Mouse (Mus musculus): ENCODE measurements at regions not wholly inside any gene's neighbourhood (a gene's known extent, or its start where the extent isn't known, plus 50 kb on each side); places are given as distances from the start of the nearest gene placed in this dataset.
A peak's percentile ranks its signal among the peaks of the same experiment; 100 is the strongest.

- no peaks in the 10 kb centered on the region for H3K27me3 ChIP-seq (ENCODE audit: control insufficient read depth, insufficient read depth, low read length)
- H3K4me2 ChIP-seq (replicated peaks; ENCODE audit: low read depth, low read length), result no peak overlapping the region
- H3K36me3 ChIP-seq (ENCODE audit: control insufficient read depth, insufficient read depth, low read length), result no peaks in the 10 kb centered on the region
- 47% methylated on average over 9 of the region's 9 CpGs for WGBS
- H3K4me1 ChIP-seq (ENCODE audit: control insufficient read depth, insufficient read depth, low read length), result no peaks in the 10 kb centered on the region
- no peak for ATAC-seq (ENCODE audit: low FRiP score, low TSS enrichment)
- H3K4me3 ChIP-seq (ENCODE audit: low read length), result no peak overlapping the region
- H3K9ac ChIP-seq (ENCODE audit: low read depth, low read length), result no peak overlapping the region
- H3K9me3 ChIP-seq (ENCODE audit: control insufficient read depth, low read length), result no peaks in the 10 kb centered on the region
- no peak overlapping the region for H3K27ac ChIP-seq (ENCODE audit: low read depth, low read length)
These were observed 169.8 kb upstream of the Rasgrp1 start for GRCm38 (mm10) chr2:117512551-117512950.

DNA sequence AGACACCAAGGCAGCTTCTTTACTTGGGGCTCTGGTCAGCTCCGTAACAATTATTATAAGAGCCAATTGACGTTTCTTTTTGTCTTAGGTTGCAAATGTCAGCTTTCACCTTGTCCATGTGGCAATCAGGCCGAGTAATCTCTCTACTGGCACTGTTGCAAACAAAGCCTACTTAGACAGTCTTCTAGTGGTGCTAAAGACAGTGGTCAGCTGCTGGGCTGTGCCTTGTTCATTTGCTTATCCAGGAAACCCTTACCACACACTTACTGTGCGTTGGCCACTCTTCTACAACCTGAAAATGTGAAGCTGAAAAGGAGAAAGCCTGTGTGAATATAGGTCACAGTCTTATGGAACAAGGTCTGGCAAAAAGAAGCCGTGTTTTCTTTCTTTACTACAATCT is 181.6 kb upstream of the Rasgrp1 start:
- ATAC-seq (ENCODE audit: low FRiP score, low TSS enrichment), result no peak
- H3K9ac ChIP-seq (ENCODE audit: low read depth, low read length), result no peak overlapping the region
- H3K4me1 ChIP-seq (ENCODE audit: control insufficient read depth, insufficient read depth, low read length), result no peaks in the 10 kb centered on the region
- H3K9me3 ChIP-seq (ENCODE audit: control insufficient read depth, low read length), result no peaks in the 10 kb centered on the region
- WGBS, result 86% methylated on average over 5 of the region's 5 CpGs
- H3K36me3 ChIP-seq (ENCODE audit: control insufficient read depth, insufficient read depth, low read length), result no peaks in the 10 kb centered on the region
- H3K27ac ChIP-seq (ENCODE audit: low read depth, low read length), result no peak overlapping the region
- no peak overlapping the region for H3K4me2 ChIP-seq (replicated peaks; ENCODE audit: low read depth, low read length)
- no peak overlapping the region for H3K4me3 ChIP-seq (ENCODE audit: low read length)
- no peaks in the 10 kb centered on the region for H3K27me3 ChIP-seq (ENCODE audit: control insufficient read depth, insufficient read depth, low read length)

DNA sequence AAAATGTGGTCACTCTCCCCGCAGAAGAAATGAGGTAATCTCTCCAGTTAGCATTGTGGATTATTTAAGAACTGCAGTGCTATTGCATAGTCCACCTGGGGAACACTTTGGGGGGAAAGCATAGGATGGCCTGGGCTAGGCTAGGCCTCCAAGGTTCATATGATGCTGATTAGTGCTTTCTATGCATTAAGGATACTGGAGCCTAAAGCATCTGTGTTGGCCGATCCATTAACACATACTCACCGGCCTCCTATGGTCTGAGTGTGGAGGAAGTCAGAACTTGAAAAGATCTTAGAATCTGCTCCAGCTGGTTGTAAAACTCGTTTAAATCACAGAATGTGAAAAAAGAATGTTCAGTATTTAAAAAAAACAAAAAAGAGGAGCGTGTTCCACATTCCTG is 196.1 kb upstream of the Rasgrp1 start:
- 63% methylated on average over 5 of the region's 5 CpGs for WGBS
- Histone ChIP-seq H3K27ac (ENCODE audit: low read depth, low read length) (no peak overlapping the region), H3K27me3 (ENCODE audit: control insufficient read depth, insufficient read depth, low read length) (no peaks in the 10 kb centered on the region), H3K9ac (ENCODE audit: low read depth, low read length) (no peak overlapping the region), H3K4me2 (replicated peaks; ENCODE audit: low read depth, low read length) (no peak overlapping the region), H3K36me3 (ENCODE audit: control insufficient read depth, insufficient read depth, low read length) (no peaks in the 10 kb centered on the region), H3K9me3 (ENCODE audit: control insufficient read depth, low read length) (no peaks in the 10 kb centered on the region), H3K4me3 (ENCODE audit: low read length) (no peak overlapping the region), H3K4me1 (ENCODE audit: control insufficient read depth, insufficient read depth, low read length) (no peaks in the 10 kb centered on the region)
- ATAC-seq (ENCODE audit: low FRiP score, low TSS enrichment), result no peak

DNA sequence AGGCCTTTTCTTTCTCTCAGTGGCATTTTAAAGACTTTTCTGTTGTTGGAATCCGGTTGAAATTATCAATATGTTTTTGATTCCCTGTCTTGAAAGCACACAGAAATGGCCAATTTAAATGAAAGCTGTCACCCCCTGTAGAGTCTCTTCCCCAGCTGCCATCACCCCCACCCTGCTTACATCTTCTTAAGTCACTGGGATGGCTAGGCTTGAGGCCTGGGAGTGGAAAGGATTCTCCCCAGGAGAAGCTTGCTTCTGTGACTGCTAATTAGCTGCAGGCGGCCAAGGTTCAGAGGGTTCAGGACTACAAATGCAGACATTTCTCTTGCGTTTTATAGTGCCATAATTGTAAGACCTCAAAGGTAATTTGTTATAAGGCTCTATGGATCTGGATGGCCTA is 196.5 kb upstream of the Rasgrp1 start:
- H3K4me3 ChIP-seq (ENCODE audit: low read length), result no peak overlapping the region
- H3K9ac ChIP-seq (ENCODE audit: low read depth, low read length), result no peak overlapping the region
- no peak overlapping the region for H3K27ac ChIP-seq (ENCODE audit: low read depth, low read length)
- H3K4me1 ChIP-seq (ENCODE audit: control insufficient read depth, insufficient read depth, low read length), result no peaks in the 10 kb centered on the region
- H3K36me3 ChIP-seq (ENCODE audit: control insufficient read depth, insufficient read depth, low read length), result no peaks in the 10 kb centered on the region
- no peaks in the 10 kb centered on the region for H3K9me3 ChIP-seq (ENCODE audit: control insufficient read depth, low read length)
- no peak for ATAC-seq (ENCODE audit: low FRiP score, low TSS enrichment)
- no peaks in the 10 kb centered on the region for H3K27me3 ChIP-seq (ENCODE audit: control insufficient read depth, insufficient read depth, low read length)
- H3K4me2 ChIP-seq (replicated peaks; ENCODE audit: low read depth, low read length), result no peak overlapping the region
- WGBS, result 72% methylated on average over 3 of the region's 3 CpGs

DNA sequence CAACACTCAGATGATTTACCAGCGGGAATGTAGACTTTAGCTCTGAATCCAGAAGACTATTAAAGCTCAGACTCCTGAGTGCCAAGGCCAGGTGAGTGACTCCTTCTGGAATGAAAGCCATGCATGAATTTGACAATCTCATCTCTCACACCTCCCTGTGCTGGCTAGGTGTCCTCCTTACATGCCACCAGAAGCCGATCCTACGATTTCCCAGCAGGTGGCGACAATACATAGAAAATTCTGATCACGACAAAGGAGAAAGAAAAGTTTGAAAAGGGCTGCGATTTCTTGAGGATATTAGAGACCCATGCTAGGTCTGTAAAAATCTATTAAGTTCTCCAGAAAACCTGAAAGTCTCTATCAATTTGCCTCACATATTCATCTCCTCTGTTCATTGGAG is 198.7 kb upstream of the Rasgrp1 start:
- H3K4me3 ChIP-seq (ENCODE audit: low read length), result no peak overlapping the region
- H3K27me3 ChIP-seq (ENCODE audit: control insufficient read depth, insufficient read depth, low read length), result no peaks in the 10 kb centered on the region
- no peak overlapping the region for H3K4me2 ChIP-seq (replicated peaks; ENCODE audit: low read depth, low read length)
- ATAC-seq (ENCODE audit: low FRiP score, low TSS enrichment), result no peak; the same call in 1 of the 2 replicates
- no peaks in the 10 kb centered on the region for H3K4me1 ChIP-seq (ENCODE audit: control insufficient read depth, insufficient read depth, low read length)
- H3K27ac ChIP-seq (ENCODE audit: low read depth, low read length), result no peak overlapping the region
- H3K36me3 ChIP-seq (ENCODE audit: control insufficient read depth, insufficient read depth, low read length), result no peaks in the 10 kb centered on the region
- no peak overlapping the region for H3K9ac ChIP-seq (ENCODE audit: low read depth, low read length)
- 10% methylated on average over 6 of the region's 6 CpGs for WGBS
- no peaks in the 10 kb centered on the region for H3K9me3 ChIP-seq (ENCODE audit: control insufficient read depth, low read length)

DNA sequence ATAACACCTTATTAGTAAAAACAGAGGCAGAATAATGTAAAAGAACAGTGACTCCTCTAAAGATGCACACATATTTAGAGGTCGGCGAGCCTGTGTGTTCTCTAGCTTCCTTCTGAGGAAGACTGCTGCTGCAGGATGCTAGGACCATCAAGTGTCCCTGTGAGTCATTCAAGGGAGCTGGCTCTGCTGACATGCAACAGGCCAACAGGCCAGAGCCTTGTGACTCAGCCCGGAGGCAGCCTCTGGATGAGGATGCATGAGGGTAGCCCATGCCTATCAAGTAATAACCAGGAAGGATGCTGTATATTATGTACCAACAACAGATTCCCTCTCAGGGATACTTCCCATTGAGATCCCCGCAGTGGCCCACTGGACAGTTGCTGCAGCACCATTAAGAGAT is 199.5 kb upstream of the Rasgrp1 start:
- Histone ChIP-seq H3K4me3 (ENCODE audit: low read length) (no peak overlapping the region), H3K36me3 (ENCODE audit: control insufficient read depth, insufficient read depth, low read length) (no peaks in the 10 kb centered on the region), H3K9me3 (ENCODE audit: control insufficient read depth, low read length) (no peaks in the 10 kb centered on the region), H3K4me1 (ENCODE audit: control insufficient read depth, insufficient read depth, low read length) (no peaks in the 10 kb centered on the region), H3K9ac (ENCODE audit: low read depth, low read length) (no peak overlapping the region), H3K27me3 (ENCODE audit: control insufficient read depth, insufficient read depth, low read length) (no peaks in the 10 kb centered on the region), H3K4me2 (replicated peaks; ENCODE audit: low read depth, low read length) (no peak overlapping the region), H3K27ac (ENCODE audit: low read depth, low read length) (no peak overlapping the region)
- ATAC-seq (ENCODE audit: low FRiP score, low TSS enrichment), result no peak
- WGBS, result 82% methylated on average over 4 of the region's 4 CpGs

GRCm38 (mm10) chr2:117543301-117543782 is 200.5 kb upstream of the Rasgrp1 start:
- no peak overlapping the region for H3K27ac ChIP-seq (ENCODE audit: low read depth, low read length)
- WGBS, result 25% methylated on average over 7 of the region's 7 CpGs
- H3K4me2 ChIP-seq (replicated peaks; ENCODE audit: low read depth, low read length), result no peak overlapping the region
- no peaks in the 10 kb centered on the region for H3K9me3 ChIP-seq (ENCODE audit: control insufficient read depth, low read length)
- peak; percentile 60; the same call in 1 of the 2 replicates for ATAC-seq (ENCODE audit: low FRiP score, low TSS enrichment)
- H3K4me1 ChIP-seq (ENCODE audit: control insufficient read depth, insufficient read depth, low read length), result no peaks in the 10 kb centered on the region
- H3K4me3 ChIP-seq (ENCODE audit: low read length), result no peak overlapping the region
- no peak overlapping the region for H3K9ac ChIP-seq (ENCODE audit: low read depth, low read length)
- H3K27me3 ChIP-seq (ENCODE audit: control insufficient read depth, insufficient read depth, low read length), result no peaks in the 10 kb centered on the region
- no peaks in the 10 kb centered on the region for H3K36me3 ChIP-seq (ENCODE audit: control insufficient read depth, insufficient read depth, low read length)

DNA sequence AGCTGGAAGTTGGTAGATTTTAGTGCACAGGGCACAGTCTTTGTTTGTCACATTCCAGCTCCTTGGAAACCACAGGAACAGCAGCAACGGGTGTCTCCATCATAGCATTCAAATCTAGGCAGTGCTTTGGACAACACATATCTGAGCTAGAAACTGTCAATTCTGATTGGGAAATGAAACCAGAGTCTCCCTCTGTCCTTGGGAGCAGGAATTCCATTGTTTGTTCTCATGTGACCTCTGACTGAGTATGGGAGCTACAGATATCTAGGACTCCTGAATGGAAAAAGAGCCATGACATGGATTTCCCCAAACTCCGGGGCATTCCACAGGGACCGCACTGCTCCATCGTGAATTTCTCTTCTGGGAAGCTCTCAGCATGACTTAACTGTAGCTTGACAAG is 205.5 kb upstream of the Rasgrp1 start:
- WGBS, result 79% methylated on average over 4 of the region's 4 CpGs
- no peaks in the 10 kb centered on the region for H3K27me3 ChIP-seq (ENCODE audit: control insufficient read depth, insufficient read depth, low read length)
- H3K9me3 ChIP-seq (ENCODE audit: control insufficient read depth, low read length), result no peaks in the 10 kb centered on the region
- H3K4me1 ChIP-seq (ENCODE audit: control insufficient read depth, insufficient read depth, low read length), result no peaks in the 10 kb centered on the region
- H3K27ac ChIP-seq (ENCODE audit: low read depth, low read length), result no peak overlapping the region
- no peak for ATAC-seq (ENCODE audit: low FRiP score, low TSS enrichment)
- H3K9ac ChIP-seq (ENCODE audit: low read depth, low read length), result no peak overlapping the region
- no peaks in the 10 kb centered on the region for H3K36me3 ChIP-seq (ENCODE audit: control insufficient read depth, insufficient read depth, low read length)
- no peak overlapping the region for H3K4me3 ChIP-seq (ENCODE audit: low read length)
- H3K4me2 ChIP-seq (replicated peaks; ENCODE audit: low read depth, low read length), result no peak overlapping the region

DNA sequence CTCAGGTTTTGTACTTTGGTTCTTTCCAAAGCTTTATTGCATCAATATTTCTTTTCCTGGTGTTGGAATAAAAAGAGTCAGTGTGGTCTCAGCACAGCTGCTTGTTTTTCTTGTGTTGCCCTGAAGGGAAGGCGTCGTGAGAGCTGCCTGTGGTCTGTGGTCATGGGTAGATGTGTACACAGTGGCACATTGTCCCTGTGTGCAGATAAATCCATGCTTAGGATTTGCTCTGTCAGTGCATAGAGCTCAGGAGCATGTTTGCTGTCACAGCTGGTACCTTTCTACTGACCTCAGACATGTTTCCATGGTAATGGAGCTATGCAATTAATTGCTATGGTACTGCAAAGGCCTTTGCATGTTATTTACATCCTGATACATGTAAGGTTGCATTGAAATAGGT is 213.5 kb upstream of the Rasgrp1 start:
- no peaks in the 10 kb centered on the region for H3K27me3 ChIP-seq (ENCODE audit: control insufficient read depth, insufficient read depth, low read length)
- H3K9me3 ChIP-seq (ENCODE audit: control insufficient read depth, low read length), result no peaks in the 10 kb centered on the region
- no peaks in the 10 kb centered on the region for H3K36me3 ChIP-seq (ENCODE audit: control insufficient read depth, insufficient read depth, low read length)
- H3K9ac ChIP-seq (ENCODE audit: low read depth, low read length), result no peak overlapping the region
- ATAC-seq (ENCODE audit: low FRiP score, low TSS enrichment), result no peak
- no peaks in the 10 kb centered on the region for H3K4me1 ChIP-seq (ENCODE audit: control insufficient read depth, insufficient read depth, low read length)
- WGBS, result 62% methylated on average over 2 of the region's 2 CpGs
- no peak overlapping the region for H3K27ac ChIP-seq (ENCODE audit: low read depth, low read length)
- H3K4me3 ChIP-seq (ENCODE audit: low read length), result no peak overlapping the region
- no peak overlapping the region for H3K4me2 ChIP-seq (replicated peaks; ENCODE audit: low read depth, low read length)

- Histone ChIP-seq H3K4me1 (ENCODE audit: control insufficient read depth, insufficient read depth, low read length) (no peaks in the 10 kb centered on the region), H3K36me3 (ENCODE audit: control insufficient read depth, insufficient read depth, low read length) (no peaks in the 10 kb centered on the region), H3K27ac (ENCODE audit: low read depth, low read length) (peak overlapping the region; percentile 15; the same call in 1 of the 2 replicates), H3K27me3 (ENCODE audit: control insufficient read depth, insufficient read depth, low read length) (no peaks in the 10 kb centered on the region), H3K9me3 (ENCODE audit: control insufficient read depth, low read length) (no peaks in the 10 kb centered on the region), H3K4me3 (ENCODE audit: low read length) (no peak overlapping the region), H3K9ac (ENCODE audit: low read depth, low read length) (no peak overlapping the region), H3K4me2 (replicated peaks; ENCODE audit: low read depth, low read length) (no peak overlapping the region)
- peak; percentile 75 for ATAC-seq (ENCODE audit: low FRiP score, low TSS enrichment)
- WGBS, result 66% methylated on average over 7 of the region's 7 CpGs
These were observed 228.2 kb upstream of the Rasgrp1 start for GRCm38 (mm10) chr2:117570987-117571386.
